In the genomic region with DNA sequence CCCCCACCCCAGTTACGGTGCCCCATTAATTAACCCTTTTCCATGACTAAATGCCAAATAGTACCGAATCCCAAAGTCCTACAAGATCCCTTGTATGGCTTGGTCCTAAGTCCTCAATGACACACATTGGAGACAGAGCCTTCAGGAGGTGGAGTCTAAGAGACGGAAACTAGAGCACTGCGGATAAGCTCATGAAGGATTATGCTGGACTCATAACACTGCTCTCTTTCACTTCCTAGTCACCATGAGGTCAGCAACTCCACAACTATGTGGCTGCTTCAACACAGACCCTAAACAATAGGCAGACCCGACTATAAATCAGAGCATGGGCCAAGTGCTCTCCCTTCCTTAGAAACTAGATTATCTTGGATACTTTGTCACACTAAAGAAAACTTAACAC, we compare ENCODE assay signal across 19 mouse cellular contexts.
DNase-seq lines count a peak whose midpoint lies in the region; ATAC-seq and TF ChIP-seq lines count a peak whose summit lies in the region.
"Had no signal": no experiment of that assay in that cellular context is flagged by ENCODE, and none has a peak within 500 bp of the region (broad histone marks: within the 10 kb centered on the region; RNA-seq: fewer than 3 reads in every experiment).

No protein-coding gene starts in this region.

- no peak for TF ChIP-seq CTCF in gastrocnemius, adult 2 months (IDR thresholded peaks at IDR 0.05)
- TF ChIP-seq CTCF in CH12.LX (conservative IDR thresholded peaks at IDR 0.05 in 1 of 2, IDR thresholded peaks at IDR 0.05 in 1 of 2; ENCODE audit: low read depth in 2 of 2, low read length in 2 of 2), result no peak

- no peaks in the 10 kb centered on the region for H3K27me3 ChIP-seq in CH12.LX (replicated peaks)
- no peaks in the 10 kb centered on the region for H3K27me3 ChIP-seq in liver, embryonic 12.5 days (replicated peaks)
- no peaks in the 10 kb centered on the region for H3K27me3 ChIP-seq in megakaryocyte, embryonic 14.5 days (replicated peaks)
- H3K27me3 ChIP-seq: embryonic facial prominence, embryonic 12.5 days; forebrain, embryonic 15.5 days had no signal

- intact Hi-C loops in gastrocnemius, adult 2 months (cut with DNase I), result no loop called here

- H3K4me3 ChIP-seq in gastrocnemius, adult 2 months, result peak overlapping the region; percentile 64
- peak overlapping the region; percentile 54 to 74 (median 56) for H3K4me3 ChIP-seq in CH12.LX (replicated peaks in 1 of 3; ENCODE audit: low read depth in 2 of 3, low read length in 2 of 3, poor library complexity in 1 of 3)
- H3K4me3 ChIP-seq in liver, embryonic 12.5 days, result no peak overlapping the region
- peak overlapping the region; percentile 91 for H3K4me3 ChIP-seq in megakaryocyte, embryonic 14.5 days (replicated peaks)
- H3K4me3 ChIP-seq: embryonic facial prominence, embryonic 12.5 days; forebrain, embryonic 15.5 days had no signal

- in situ Hi-C loops in CH12.LX (cut with MboI; ENCODE audit: low pct_ligation_motif_present, low pct_unique_long_range_greater_than_20kb, low sequenced_read_pairs), result no loop called here

- no peak for DNase-seq in gastrocnemius, adult 2 months
- no peak for DNase-seq in gastrocnemius, postnatal 4 days (ENCODE audit: low spot score in 2 of 2)
- DNase-seq in CH12.LX (ENCODE audit: extremely low read depth), result peak; percentile 72
- no peak for DNase-seq in kidney, postnatal 25 days
- DNase-seq in urinary bladder, postnatal 4 days (ENCODE audit: low spot score in 2 of 2), result no peak
- DNase-seq in yolk sac, embryonic 10.5 days (ENCODE audit: low spot score), result no peak
- DNase-seq: adrenal gland, postnatal 36 days; cerebellum, adult 8-10 months; gastrocnemius, postnatal 36 days; kidney, adult 9 months; kidney, postnatal 4 days; midbrain, embryonic 14.5 days; thymus, postnatal 4 days had no signal

- peak overlapping the region; percentile 83 for H3K27ac ChIP-seq in gastrocnemius, adult 2 months
- peak overlapping the region; percentile 89 for H3K27ac ChIP-seq in CH12.LX (ENCODE audit: insufficient read depth, low read depth)
- H3K27ac ChIP-seq in liver, embryonic 12.5 days, result 0 out of 2 replicates have a peak overlapping the region, but pooled peaks have one; percentile 32
- H3K27ac ChIP-seq: embryonic facial prominence, embryonic 12.5 days; forebrain, embryonic 15.5 days; hindbrain, embryonic 14.5 days had no signal

- H3K4me1 ChIP-seq in CH12.LX (ENCODE audit: control insufficient read depth in 1 of 2, insufficient read depth in 2 of 2), result peaks cover 20 to 60% of the 10 kb centered on the region in 2 experiments
- H3K4me1 ChIP-seq in liver, embryonic 12.5 days, result peaks cover 44% of the 10 kb centered on the region
- H3K4me1 ChIP-seq in megakaryocyte, embryonic 14.5 days, result peaks cover 81% of the 10 kb centered on the region
- H3K4me1 ChIP-seq: embryonic facial prominence, embryonic 12.5 days had no signal

- TF ChIP-seq POLR2A in CH12.LX (IDR thresholded peaks at IDR 0.05; ENCODE audit: low read depth, low read length), result peak; percentile 63

- H3K9ac ChIP-seq in CH12.LX (ENCODE audit: insufficient read depth, low read depth), result peak overlapping the region; percentile 59
- no peak overlapping the region for H3K9ac ChIP-seq in liver, embryonic 12.5 days
- H3K9ac ChIP-seq: embryonic facial prominence, embryonic 12.5 days; forebrain, embryonic 15.5 days; hindbrain, embryonic 14.5 days had no signal

- H3K79me2 ChIP-seq in CH12.LX (replicated peaks; ENCODE audit: control insufficient read depth, extremely low read depth, insufficient read depth, poor library complexity, severe bottlenecking), result peaks cover 73% of the 10 kb centered on the region

- TF ChIP-seq RAD21 in CH12.LX (IDR thresholded peaks at IDR 0.05; ENCODE audit: low read depth, low read length), result no peak

- TF ChIP-seq EP300 in CH12.LX (IDR thresholded peaks at IDR 0.05; ENCODE audit: low read length), result no peak; the same call in 1 of the 2 replicates

- H3K9me3 ChIP-seq in CH12.LX (replicated peaks; ENCODE audit: low read length), result no peaks in the 10 kb centered on the region
- no peaks in the 10 kb centered on the region for H3K9me3 ChIP-seq in liver, embryonic 12.5 days (replicated peaks)
- no peaks in the 10 kb centered on the region for H3K9me3 ChIP-seq in megakaryocyte, embryonic 14.5 days
- H3K9me3 ChIP-seq: embryonic facial prominence, embryonic 12.5 days; forebrain, embryonic 15.5 days had no signal

- peaks cover 24 to 40% of the 10 kb centered on the region in 2 experiments for H3K36me3 ChIP-seq in CH12.LX (replicated peaks in 1 of 2; ENCODE audit: control insufficient read depth in 1 of 2, insufficient read depth in 1 of 2, low read length in 1 of 2)
- H3K36me3 ChIP-seq in liver, embryonic 12.5 days, result peaks cover 22% of the 10 kb centered on the region
- peaks cover 63% of the 10 kb centered on the region for H3K36me3 ChIP-seq in megakaryocyte, embryonic 14.5 days (replicated peaks; ENCODE audit: low read length)
- H3K36me3 ChIP-seq: embryonic facial prominence, embryonic 12.5 days; forebrain, embryonic 15.5 days had no signal

- 64% methylated on average over 5 of the region's 5 CpGs for WGBS in liver, embryonic 12.5 days (ENCODE audit: insufficient replicate concordance)

- dilution Hi-C loops in CH12.LX (cut with MboI; ENCODE audit: extremely low pct_ligation_motif_present, extremely low pct_unique_long_range_greater_than_20kb, low sequenced_read_pairs), result no loop called here

- H3K4me2 ChIP-seq in CH12.LX (ENCODE audit: insufficient read depth, low read depth, poor library complexity, severe bottlenecking), result peak overlapping the region; percentile 98
- H3K4me2 ChIP-seq in liver, embryonic 12.5 days, result peak overlapping the region; percentile 75
- H3K4me2 ChIP-seq: embryonic facial prominence, embryonic 12.5 days; forebrain, embryonic 15.5 days; heart, embryonic 11.5 days; hindbrain, embryonic 14.5 days had no signal

- ATAC-seq in liver, embryonic 12.5 days, result no peak
- ATAC-seq: forebrain, embryonic 15.5 days had no signal

TF ChIP-seq in CH12.LX, 34 proteins besides CTCF, POLR2A, EP300 and RAD21:
- TF ChIP-seq TBP (conservative IDR thresholded peaks at IDR 0.05; ENCODE audit: low read depth, low read length), result peak; percentile 83
- TF ChIP-seq CHD2 (IDR thresholded peaks at IDR 0.05; ENCODE audit: low read length), result no peak
- TF ChIP-seq ELF1 (IDR thresholded peaks at IDR 0.05; ENCODE audit: low read depth, low read length), result peak; percentile 64; the same call in 1 of the 2 replicates
- peak; percentile 91 for TF ChIP-seq MYC (IDR thresholded peaks at IDR 0.05; ENCODE audit: low read depth, low read length)
- TF ChIP-seq ETS1 (conservative IDR thresholded peaks at IDR 0.05; ENCODE audit: low read depth, low read length), result 0 out of 2 replicates have a peak, but pooled peaks have one; percentile 6
- TF ChIP-seq MAX (IDR thresholded peaks at IDR 0.05; ENCODE audit: low read length), result peak; percentile 82
- TF ChIP-seq SIN3A (IDR thresholded peaks at IDR 0.05; ENCODE audit: low read length), result peak; percentile 51; the same call in 1 of the 2 replicates
- TF ChIP-seq NRF1 (IDR thresholded peaks at IDR 0.05; ENCODE audit: low read depth, low read length), result no peak
TF ChIP-seq in CH12.LX: peak in this region for 6.

Comparison
In these comparisons a context has a peak if more than half of its experiments do, and no peak if none do; other contexts are left out.
1. H3K27ac ChIP-seq: peak in every context shown above with its lines; median percentile 89 in CH12.LX; 83 in gastrocnemius, adult 2 months; 32 in liver, embryonic 12.5 days.